Mouse (Mus musculus): Measurements from ENCODE around the gene Faim. TPM values are rescaled to one million over a fixed set of nuclear protein-coding genes. Genes with fewer than 3 reads are reported as not detected.

Gene Faim
- polyA plus RNA-seq, 1 experiment from 2014 or later = 112 TPM

DNA sequence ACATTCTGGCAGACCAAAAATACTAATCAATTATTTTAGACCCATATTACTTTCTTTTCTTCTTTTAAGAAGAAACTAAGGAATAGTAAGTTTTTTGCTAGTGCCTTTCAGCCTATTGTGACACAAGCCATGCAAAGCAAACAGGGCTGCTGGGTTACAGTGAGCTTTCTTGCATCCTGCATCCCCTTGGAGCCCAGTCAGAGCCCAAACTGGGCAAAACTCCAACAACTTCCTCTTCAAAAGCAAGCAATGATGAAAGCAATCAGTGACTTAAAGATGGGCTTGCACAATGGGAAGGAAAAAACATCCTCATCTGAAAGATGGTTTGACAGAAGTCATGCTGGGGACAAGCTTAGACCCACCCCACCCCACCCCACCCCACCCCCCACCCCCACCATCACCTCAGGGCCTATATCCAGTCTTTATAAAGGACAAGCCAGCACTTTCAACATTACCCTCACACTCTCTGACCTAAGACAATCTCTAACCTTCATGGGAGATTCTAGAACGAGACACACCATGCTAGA lies 62.6 kb downstream of the Faim start:
- ATAC-seq (ENCODE audit: low FRiP score, low TSS enrichment) (no peak), DNase-seq (peak; percentile 70)
- no peak overlapping the region for H3K4me3 ChIP-seq (replicated peaks; ENCODE audit: low read depth, low read length)

DNA sequence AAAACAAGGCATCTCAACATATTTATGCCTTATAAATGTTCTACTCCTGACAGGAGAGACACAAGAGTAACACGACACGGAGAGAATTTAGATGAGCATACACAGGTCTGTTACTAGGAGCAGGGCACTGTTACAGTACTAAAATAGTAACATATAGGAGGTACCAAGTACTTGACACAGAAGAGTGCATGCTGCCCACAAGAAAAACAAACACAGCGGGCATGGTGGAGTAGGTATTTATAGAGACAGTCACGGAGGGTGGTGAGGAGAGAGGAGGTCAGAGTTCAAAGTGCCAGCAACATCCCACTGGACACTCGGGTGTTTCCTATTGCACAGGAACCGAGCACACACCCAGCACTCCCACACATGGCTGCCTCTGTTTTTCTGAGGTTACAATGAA lies 63.6 kb downstream of the Faim start:
- Histone ChIP-seq H3K4me2 (ENCODE audit: low read length) (no peak overlapping the region), H3K27me3 (ENCODE audit: control insufficient read depth, insufficient read depth, low read length) (no peaks in the 10 kb centered on the region), H3K36me3 (ENCODE audit: control insufficient read depth, insufficient read depth, low read length) (peaks cover 24% of the 10 kb centered on the region), H3K9me3 (ENCODE audit: control insufficient read depth, low read length) (no peaks in the 10 kb centered on the region), H3K4me1 (ENCODE audit: control insufficient read depth, insufficient read depth, low read length) (no peaks in the 10 kb centered on the region), H3K4me3 (replicated peaks; ENCODE audit: low read depth, low read length) (no peak overlapping the region), H3K27ac (replicated peaks; ENCODE audit: low read depth, low read length) (no peak overlapping the region), H3K9ac (replicated peaks; ENCODE audit: low read length) (no peak overlapping the region)
- WGBS = 87% methylated on average over 6 of the region's 6 CpGs
- DNase-seq (no peak), ATAC-seq (ENCODE audit: low FRiP score, low TSS enrichment) (no peak)

More for the DNA sequence above, 62.6 kb downstream of the Faim start:
- H3K27me3 ChIP-seq (ENCODE audit: control insufficient read depth, insufficient read depth, low read length) = no peaks in the 10 kb centered on the region
- no peaks in the 10 kb centered on the region for H3K9me3 ChIP-seq (ENCODE audit: control insufficient read depth, low read length)
- H3K9ac ChIP-seq (replicated peaks; ENCODE audit: low read length) = no peak overlapping the region
- no peak overlapping the region for H3K27ac ChIP-seq (replicated peaks; ENCODE audit: low read depth, low read length)
- H3K4me1 ChIP-seq (ENCODE audit: control insufficient read depth, insufficient read depth, low read length) = no peaks in the 10 kb centered on the region
- peaks cover 31% of the 10 kb centered on the region for H3K36me3 ChIP-seq (ENCODE audit: control insufficient read depth, insufficient read depth, low read length)
- WGBS = 89% methylated on average over 1 of the region's 1 CpGs
- H3K4me2 ChIP-seq (ENCODE audit: low read length) = no peak overlapping the region

Other genes starting within 250 kb of the Faim start
- gene Prr23a1, start 143.9 kb upstream of the Faim start, polyA plus RNA-seq (2014; fragmentation: Nextera tagmentation; extraction: Ambion mirVana) = 0.26 TPM in 1 of 2 replicates, not detected in the other
- gene Prr23a2, start 129.9 kb upstream of the Faim start, polyA plus RNA-seq (2014; fragmentation: Nextera tagmentation; extraction: Ambion mirVana) = not detected in 2 replicates
- not detected in 2 replicates for gene Prr23a3, start 121.6 kb upstream of the Faim start, polyA plus RNA-seq (2014; fragmentation: Nextera tagmentation; extraction: Ambion mirVana)
- gene 7420426K07Rik, start 83.3 kb upstream of the Faim start, polyA plus RNA-seq (2014; fragmentation: Nextera tagmentation; extraction: Ambion mirVana) = not detected in 2 replicates
- gene Foxl2, start 31.1 kb upstream of the Faim start, polyA plus RNA-seq (2014; fragmentation: Nextera tagmentation; extraction: Ambion mirVana) = 0.45 and 0.95 TPM in 2 replicates
- gene Gm1123, start 49.3 kb downstream of the Faim start, polyA plus RNA-seq (2014; fragmentation: Nextera tagmentation; extraction: Ambion mirVana) = not detected in 2 replicates
- gene Pik3cb, start 154.2 kb downstream of the Faim start, polyA plus RNA-seq (2014; fragmentation: Nextera tagmentation; extraction: Ambion mirVana) = 4.7 and 5.9 TPM in 2 replicates